Mouse (Mus musculus): ENCODE measurements around the gene Bloc1s1.

Gene Bloc1s1

GRCm38 (mm10) chr10:128923935-128924334 is at the start of gene Bloc1s1:
Bloc1s1 (minus strand) TSS chr10:128924035.
- DNase-seq (ENCODE audit: low read depth), result no peak

GRCm38 (mm10) chr10:128972841-128973240 is 49.0 kb upstream of the Bloc1s1 start:
- no peak for DNase-seq (ENCODE audit: low read depth)

GRCm38 (mm10) chr10:128970740-128971250 is 47.0 kb upstream of the Bloc1s1 start:
- no peak for DNase-seq (ENCODE audit: low read depth)

DNA sequence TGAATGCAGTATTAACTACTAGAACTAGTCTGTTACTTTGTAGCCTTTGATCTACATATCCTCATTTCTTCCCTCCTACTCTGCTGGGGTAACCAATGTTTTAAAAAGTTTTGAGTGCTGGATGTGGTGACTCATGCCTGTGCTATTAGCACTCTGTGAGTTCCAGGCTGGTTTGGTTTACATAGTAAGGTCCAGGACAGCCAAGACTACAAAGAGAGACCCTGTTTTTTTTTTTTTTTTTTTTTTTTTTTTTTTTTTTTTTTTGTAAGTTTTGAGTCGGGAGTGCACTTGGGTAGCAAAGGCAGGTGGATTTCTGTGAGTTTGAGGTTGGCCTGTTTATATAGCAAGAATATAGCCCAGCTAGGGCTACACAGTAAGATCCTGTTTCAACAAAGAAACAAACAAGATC is 44.5 kb upstream of the Bloc1s1 start:
- DNase-seq (ENCODE audit: low read depth), result no peak

DNA sequence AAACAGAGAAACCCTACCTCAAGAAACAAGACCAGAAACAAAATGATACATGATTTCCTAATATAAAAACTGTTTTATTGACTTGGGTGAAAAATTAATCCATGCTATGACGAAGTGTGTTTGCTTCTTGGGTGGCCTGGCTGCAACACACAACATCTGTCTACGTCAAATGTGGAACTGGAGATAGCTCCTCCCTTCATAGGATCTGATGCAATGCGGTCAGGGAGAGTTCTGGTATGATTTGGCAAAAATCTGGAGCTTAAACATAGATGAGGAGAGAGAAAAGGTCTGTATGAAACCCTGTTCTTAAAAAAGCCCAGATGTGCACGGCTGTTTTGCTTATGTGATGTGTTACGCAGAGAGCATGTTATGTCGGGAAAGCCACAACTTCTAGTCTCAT is 42.0 kb upstream of the Bloc1s1 start:
- no peak for DNase-seq (ENCODE audit: low read depth)

DNA sequence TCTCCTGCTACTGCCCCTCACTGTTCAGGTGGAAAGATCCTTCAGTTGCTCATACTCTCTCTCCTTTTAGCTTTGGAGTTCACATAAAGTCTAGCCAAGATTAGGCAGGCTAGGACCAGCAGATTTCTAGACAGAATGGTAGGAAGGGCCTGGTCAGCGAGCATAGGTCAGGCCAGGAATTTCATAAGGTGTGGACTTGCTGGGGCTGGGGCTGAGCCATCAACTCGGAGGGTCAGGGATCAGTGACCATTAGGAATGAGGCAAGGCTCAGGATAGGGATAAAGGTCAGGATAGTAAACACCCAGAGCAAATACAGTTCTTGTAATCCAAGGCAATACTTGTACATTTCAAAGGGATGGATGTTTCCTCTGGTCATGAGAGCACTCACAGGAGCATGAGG is 41.1 kb upstream of the Bloc1s1 start:
- no peak for DNase-seq (ENCODE audit: low read depth)

- no peak for DNase-seq (ENCODE audit: low read depth)
These were observed 37.1 kb upstream of the Bloc1s1 start, which contains the start of gene Mettl7b for GRCm38 (mm10) chr10:128960590-128961584. Mettl7b (minus strand) TSS chr10:128960988.

DNA sequence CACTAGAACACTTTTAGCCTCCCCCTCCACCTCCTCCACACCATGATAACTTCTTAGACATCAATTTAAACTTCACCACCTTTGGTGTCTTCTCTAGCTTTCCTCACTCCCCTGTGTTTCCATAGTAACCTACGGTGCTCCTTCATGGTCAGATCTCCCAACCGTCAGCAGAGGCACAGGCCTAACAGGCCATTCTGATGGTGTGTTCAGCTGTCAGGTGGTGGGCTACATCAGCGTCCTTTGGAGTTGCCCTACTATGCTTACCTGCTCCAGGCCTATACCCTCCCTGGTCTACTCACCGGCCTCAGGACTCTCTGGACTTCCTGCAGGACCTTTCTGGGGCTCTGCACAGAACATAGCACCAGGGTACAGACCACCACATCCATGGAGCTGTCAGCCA is 36.3 kb upstream of the Bloc1s1 start:
- no peak for DNase-seq (ENCODE audit: low read depth)

DNA sequence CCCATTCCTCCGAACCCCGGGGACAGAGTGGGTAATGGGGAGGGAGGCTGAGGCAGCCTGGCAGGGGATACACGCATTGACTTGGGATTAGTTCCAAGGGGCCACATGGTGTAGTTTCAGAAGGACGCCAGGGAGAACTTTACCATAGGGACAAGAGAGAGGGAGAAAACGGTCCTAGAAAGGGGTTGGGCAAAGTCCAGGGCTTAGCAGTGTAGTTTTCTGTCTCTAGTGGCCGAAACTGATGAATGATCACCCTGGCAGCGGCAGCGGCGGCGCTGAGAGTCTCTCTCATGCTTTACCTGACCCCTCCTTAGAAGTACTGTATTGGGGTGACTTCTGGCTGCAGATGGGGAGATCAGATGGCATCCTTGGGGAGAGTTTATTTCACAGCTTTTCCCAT is 34.5 kb upstream of the Bloc1s1 start:
- no peak for DNase-seq (ENCODE audit: low read depth)

GRCm38 (mm10) chr10:128950208-128950887 is 26.5 kb upstream of the Bloc1s1 start:
- no peak for DNase-seq (ENCODE audit: low read depth)

DNA sequence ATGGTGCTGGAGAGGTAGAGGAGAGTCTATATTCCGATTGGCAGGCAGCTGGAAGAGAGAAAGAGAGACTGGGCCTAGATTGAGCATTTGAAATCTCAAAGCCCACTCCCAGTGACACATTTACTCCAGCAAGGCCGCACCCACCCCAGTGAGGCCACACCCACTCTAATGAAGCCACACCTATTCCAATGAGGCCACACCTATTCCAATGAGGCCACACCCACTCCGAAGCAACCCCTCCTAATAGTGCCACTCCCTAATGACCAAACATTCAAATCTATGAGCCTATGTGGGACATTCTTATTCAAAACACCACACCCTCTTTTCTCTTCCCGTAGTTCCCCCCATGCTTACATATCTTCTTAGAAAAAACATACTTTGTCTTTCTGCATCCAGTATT is 23.7 kb upstream of the Bloc1s1 start:
- no peak for DNase-seq (ENCODE audit: low read depth)

DNA sequence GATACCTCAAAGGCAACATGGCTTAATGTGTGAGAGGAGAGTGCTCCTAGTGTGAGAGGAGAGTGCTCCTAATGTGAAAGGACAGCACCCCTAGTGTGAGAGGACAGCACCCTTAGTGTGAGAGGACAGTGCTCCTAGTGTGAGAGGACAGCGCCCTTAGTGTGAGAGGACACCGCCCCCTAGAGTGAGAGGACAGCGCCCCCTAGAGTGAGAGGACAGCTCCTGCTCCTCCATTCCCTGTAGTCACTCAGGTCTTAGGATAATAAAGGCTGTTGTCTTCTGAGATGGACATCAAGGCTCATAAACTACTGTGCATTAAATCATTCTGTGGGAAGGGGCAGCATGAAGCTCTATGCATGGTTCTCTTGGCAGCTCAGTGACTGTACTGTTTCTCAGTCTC is 21.8 kb upstream of the Bloc1s1 start:
- peak; percentile 59 for DNase-seq (ENCODE audit: low read depth)

GRCm38 (mm10) chr10:128940475-128941061 is 16.7 kb upstream of the Bloc1s1 start:
- DNase-seq (ENCODE audit: low read depth), result peak; percentile 66

- DNase-seq (ENCODE audit: low read depth), result no peak
These were observed 15.1 kb upstream of the Bloc1s1 start for GRCm38 (mm10) chr10:128938974-128939373.

GRCm38 (mm10) chr10:128938457-128938856 is 14.6 kb upstream of the Bloc1s1 start:
- DNase-seq (ENCODE audit: low read depth), result no peak

DNA sequence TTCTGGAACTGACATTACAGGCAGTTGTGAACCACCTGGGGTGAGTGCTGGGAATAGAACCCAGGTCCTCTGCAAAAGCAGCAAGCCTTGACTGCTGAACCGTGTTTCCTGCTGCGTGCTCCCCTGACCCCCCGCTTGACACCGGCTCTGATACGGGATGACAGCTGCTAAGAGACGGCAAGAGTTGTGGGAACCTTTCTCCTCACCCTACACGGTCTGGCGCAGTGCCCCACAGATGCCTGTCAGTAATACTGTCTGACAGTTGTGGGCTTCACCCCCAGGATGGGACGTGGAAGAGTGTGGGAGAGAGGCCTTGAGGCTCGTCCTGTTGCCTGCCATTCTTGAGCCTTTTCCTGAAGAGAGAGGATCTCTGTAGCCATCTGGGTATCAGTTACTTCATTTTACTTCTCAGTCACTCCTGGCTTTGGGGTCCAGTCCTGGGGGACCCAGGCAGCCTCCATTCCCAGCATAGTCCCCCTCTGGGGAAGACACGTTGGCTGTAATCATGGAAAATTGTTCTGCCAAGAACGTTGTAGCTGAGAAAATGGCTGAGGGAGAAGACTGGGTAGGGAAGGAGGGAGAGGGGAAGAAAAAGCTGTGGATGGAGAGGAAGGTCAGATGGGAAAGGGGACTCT is 14.0 kb upstream of the Bloc1s1 start:
- DNase-seq (ENCODE audit: low read depth), result no peak

- DNase-seq (ENCODE audit: low read depth), result no peak
These were observed 12.1 kb upstream of the Bloc1s1 start for GRCm38 (mm10) chr10:128935826-128936440.

DNA sequence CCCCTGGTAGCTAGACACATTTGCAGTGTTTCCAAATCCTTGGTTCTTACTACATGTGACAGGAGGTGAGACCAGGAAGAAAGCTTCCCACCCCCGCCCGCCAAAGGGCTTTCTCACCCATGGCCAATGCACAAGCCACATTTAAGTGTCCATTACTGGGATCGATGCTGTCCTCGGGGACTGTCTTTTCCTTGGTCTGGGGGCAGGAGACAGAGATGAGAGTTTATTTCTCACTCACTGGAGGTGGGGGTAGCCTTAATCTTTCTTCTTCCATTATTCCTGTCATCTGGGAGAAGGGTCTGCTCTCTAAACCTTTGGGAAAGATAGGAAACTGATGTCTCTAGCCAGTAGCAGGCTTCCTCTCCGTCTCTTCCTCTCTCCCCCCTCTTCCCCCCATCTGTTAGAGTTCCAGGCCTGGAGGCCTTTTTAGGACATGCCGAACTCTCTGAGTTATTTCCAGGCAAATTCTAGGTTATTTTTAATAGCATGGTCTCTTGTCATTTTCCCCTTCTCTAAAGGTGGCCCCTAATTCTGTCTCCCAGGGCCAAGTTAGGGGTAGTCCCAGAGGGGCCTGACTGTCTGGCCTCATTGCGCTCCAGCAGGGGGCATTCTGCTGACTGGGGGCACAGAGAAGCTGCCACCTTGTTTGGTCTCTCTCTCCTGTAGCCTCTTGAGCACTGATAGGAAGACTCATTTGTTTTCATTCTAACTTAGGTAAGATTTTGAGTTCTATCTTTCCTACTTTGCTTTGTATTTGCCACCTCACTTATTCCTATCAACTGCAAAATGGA is 11.4 kb upstream of the Bloc1s1 start:
- no peak for DNase-seq (ENCODE audit: low read depth)

- no peak for DNase-seq (ENCODE audit: low read depth)
These were observed 10.3 kb upstream of the Bloc1s1 start for GRCm38 (mm10) chr10:128933976-128934721.

DNA sequence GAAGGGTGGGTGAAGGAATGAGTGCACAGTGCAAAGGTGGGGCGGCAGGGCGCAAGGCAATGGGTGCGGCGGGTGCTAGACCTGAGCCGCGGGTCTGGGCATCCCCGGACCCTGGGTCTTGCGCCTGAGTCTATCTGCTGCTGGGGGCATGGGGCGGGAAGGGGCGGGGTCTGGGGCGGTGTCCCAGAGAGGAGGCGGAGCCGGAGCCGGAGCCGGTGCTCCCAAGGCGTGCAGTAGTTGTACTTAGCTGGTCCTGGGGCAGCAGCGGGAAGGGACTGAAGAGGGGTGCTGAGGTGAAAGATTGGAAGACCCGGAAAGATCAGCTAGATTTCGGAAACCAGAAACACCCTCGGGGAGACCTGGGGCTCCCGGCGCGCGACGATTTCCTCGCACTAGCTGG is 9.7 kb upstream of the Bloc1s1 start, which contains the start of gene Itga7:
TSS of gene Itga7 (plus strand) at position 245 of the 400 bp plus-strand sequence.
- peak; percentile 49 for DNase-seq (ENCODE audit: low read depth)

All from naive thymus-derived CD4-positive, alpha-beta T cell, adult 2 months (primary cell).